Mouse (Mus musculus) erythroblast, embryonic 14.5 days (primary cell): ENCODE results near the gene Pou2f3.

ENCODE experiments used
- GATA1 ChIP-seq: IDR thresholded peaks from 2 replicates; pipeline ENCODE4 v1.6.1; 2012; ENCODE audit warnings: low read length, inconsistent platforms, mixed read lengths
- TAL1 ChIP-seq: IDR thresholded peaks from 3 replicates; pipeline ENCODE4 v1.6.1; 2012; ENCODE audit warnings: low read length, inconsistent platforms, mixed read lengths

DNA sequence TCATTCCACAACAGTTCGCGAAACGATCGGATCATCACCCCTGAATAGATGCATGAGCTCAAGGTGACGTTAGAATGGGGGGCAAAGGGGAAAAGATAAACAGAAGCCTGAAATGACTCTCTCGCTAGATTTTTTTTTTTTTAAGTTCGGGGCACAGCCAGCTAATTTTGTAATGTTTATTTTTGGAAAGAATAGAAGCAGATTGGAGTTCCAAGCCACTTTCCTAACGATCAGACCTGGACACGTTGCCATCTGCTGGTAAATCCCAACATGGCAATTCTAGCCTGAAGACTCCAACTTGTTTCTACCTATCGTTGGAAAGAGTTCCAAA lies 103.0 kb downstream of the Pou2f3 start, which contains the start of gene Arhgef12:
- no peak for TF ChIP-seq TAL1
- TF ChIP-seq GATA1 = no peak
